8 mouse cellular contexts compared by ENCODE assay signal in the genomic region with DNA sequence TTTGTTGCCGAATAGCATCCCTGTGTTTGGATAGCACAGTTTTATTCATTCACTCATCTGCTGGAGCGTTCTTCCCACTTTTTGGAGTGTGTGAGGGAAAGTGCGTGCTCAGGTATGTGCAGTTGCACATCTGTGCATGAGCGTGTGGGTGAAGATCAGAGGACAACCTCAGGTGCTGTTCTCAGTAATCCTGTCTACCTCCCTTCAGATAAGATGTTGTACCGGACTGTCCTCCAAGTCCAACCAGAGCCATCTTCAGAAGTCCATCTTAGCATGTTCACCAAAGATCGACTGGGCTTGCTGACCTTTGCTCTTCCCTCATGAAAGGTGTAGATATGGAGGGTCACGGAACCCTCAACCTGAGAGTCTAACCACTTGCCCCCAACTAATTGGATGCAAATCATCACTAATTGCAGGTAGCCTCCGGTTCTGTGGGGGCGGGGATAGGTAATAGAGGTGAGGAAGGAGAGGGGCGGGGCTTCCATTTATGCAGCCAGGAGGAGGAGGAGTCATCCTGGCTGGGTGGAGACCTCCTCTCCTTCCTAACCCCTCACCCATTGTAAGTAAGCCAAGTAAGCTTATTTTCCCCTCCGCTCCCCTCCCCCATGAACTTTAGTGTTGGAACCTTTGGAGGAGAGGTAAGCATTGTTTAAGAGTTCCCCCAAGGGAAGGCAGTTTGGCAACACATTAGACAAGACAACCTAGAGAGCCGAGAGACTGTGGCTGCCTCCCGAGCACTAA. TPM values are rescaled to one million over a fixed set of nuclear protein-coding genes. Genes with fewer than 3 reads are reported as not detected.
DNase-seq lines count a peak whose midpoint lies in the region; ATAC-seq and TF ChIP-seq lines count a peak whose summit lies in the region.

No protein-coding gene starts in this region.

- H3K9ac ChIP-seq in kidney, embryonic 14.5 days (ENCODE audit: low read depth, low read length) = peak overlapping the region; percentile 37; the same call in 1 of the 2 replicates
- no peak overlapping the region for H3K9ac ChIP-seq in hindbrain, postnatal 0 days (replicated peaks; ENCODE audit: low read length)
- no peak overlapping the region for H3K9ac ChIP-seq in midbrain, embryonic 15.5 days

- peak overlapping the region; percentile 50 for H3K4me2 ChIP-seq in kidney, embryonic 14.5 days (replicated peaks; ENCODE audit: low read depth, low read length)
- peak overlapping the region; percentile 52 for H3K4me2 ChIP-seq in hindbrain, postnatal 0 days (ENCODE audit: low read depth, low read length)
- H3K4me2 ChIP-seq in midbrain, embryonic 15.5 days = peak overlapping the region; percentile 50

- no peak for TF ChIP-seq CTCF in kidney, adult 2 months (conservative IDR thresholded peaks at IDR 0.05; ENCODE audit: insufficient read depth, insufficient read length, low read depth, low read length)
- no peak for TF ChIP-seq CTCF in hindbrain, postnatal 0 days (IDR thresholded peaks at IDR 0.05; ENCODE audit: low read depth)

- no peak for TF ChIP-seq POLR2A in kidney, adult 2 months (IDR thresholded peaks at IDR 0.05; ENCODE audit: low read depth, low read length)

- peak; percentile 52; the same call in 1 of the 2 replicates for ATAC-seq in kidney, embryonic 14.5 days (ENCODE audit: low FRiP score, low TSS enrichment)
- peak; percentile 32; the same call in 1 of the 2 replicates for ATAC-seq in hindbrain, postnatal 0 days
- peak; percentile 66; the same call in 1 of the 2 replicates for ATAC-seq in midbrain, embryonic 15.5 days (replicated peaks)

- intact Hi-C loops in left cerebral cortex, postnatal 25 days (cut with DNase I) = loop anchor here (10.0 kb wide), 1 partner anchor 386 kb away; a partner anchor contains a TSS

- H3K27ac ChIP-seq in kidney, embryonic 14.5 days (ENCODE audit: low read depth, low read length) = no peak overlapping the region
- no peak overlapping the region for H3K27ac ChIP-seq in kidney, adult 2 months (ENCODE audit: insufficient read depth, low read depth, low read length)
- no peak overlapping the region for H3K27ac ChIP-seq in brown adipose tissue, adult 24 weeks (replicated peaks; ENCODE audit: low read depth, low read length)
- H3K27ac ChIP-seq in hindbrain, postnatal 0 days = no peak overlapping the region
- H3K27ac ChIP-seq in midbrain, embryonic 15.5 days = no peak overlapping the region

- H3K27me3 ChIP-seq in kidney, embryonic 14.5 days (ENCODE audit: control insufficient read depth, insufficient read depth, low read length) = no peaks in the 10 kb centered on the region
- H3K27me3 ChIP-seq in kidney, adult 2 months (replicated peaks; ENCODE audit: control insufficient read depth, insufficient read depth, low read length) = no peaks in the 10 kb centered on the region
- H3K27me3 ChIP-seq in hindbrain, postnatal 0 days (ENCODE audit: insufficient read depth, low read length) = no peaks in the 10 kb centered on the region
- no peaks in the 10 kb centered on the region for H3K27me3 ChIP-seq in midbrain, embryonic 15.5 days (replicated peaks)

- peaks cover 7% of the 10 kb centered on the region for H3K4me1 ChIP-seq in kidney, embryonic 14.5 days (ENCODE audit: control insufficient read depth, insufficient read depth, low read length)
- peaks cover 3% of the 10 kb centered on the region; the same call in 1 of the 2 replicates for H3K4me1 ChIP-seq in kidney, adult 2 months (ENCODE audit: control insufficient read depth, insufficient read depth, low read length)
- no peaks in the 10 kb centered on the region for H3K4me1 ChIP-seq in brown adipose tissue, adult 24 weeks (ENCODE audit: control insufficient read depth, insufficient read depth, insufficient read length, low read length)
- H3K4me1 ChIP-seq in hindbrain, postnatal 0 days (ENCODE audit: insufficient read depth, low read length) = peaks cover 3% of the 10 kb centered on the region; the same call in 1 of the 2 replicates
- H3K4me1 ChIP-seq in midbrain, embryonic 15.5 days = peaks cover 10% of the 10 kb centered on the region

- no peak for DNase-seq in kidney, adult 2 months
- no peak for DNase-seq in hindbrain, postnatal 0 days (ENCODE audit: low spot score)
- DNase-seq in right cerebral cortex, postnatal 4 days = no peak
- no peak for DNase-seq in layer of hippocampus, postnatal 14 days (ENCODE audit: low spot score in 2 of 2)
- DNase-seq in left cerebral cortex, postnatal 25 days (ENCODE audit: low spot score in 2 of 2) = no peak

- WGBS in kidney, embryonic 14.5 days = 18% methylated on average over 13 of the region's 13 CpGs
- 21% methylated on average over 13 of the region's 13 CpGs for WGBS in kidney, adult 2 months
- 33% methylated on average over 13 of the region's 13 CpGs for WGBS in hindbrain, postnatal 0 days
- 34% methylated on average over 13 of the region's 13 CpGs for WGBS in midbrain, embryonic 15.5 days

- H3K36me3 ChIP-seq in kidney, embryonic 14.5 days (ENCODE audit: control insufficient read depth, insufficient read depth, low read length) = no peaks in the 10 kb centered on the region
- no peaks in the 10 kb centered on the region for H3K36me3 ChIP-seq in kidney, adult 2 months (ENCODE audit: control insufficient read depth, insufficient read depth, low read length)
- no peaks in the 10 kb centered on the region for H3K36me3 ChIP-seq in hindbrain, postnatal 0 days (ENCODE audit: insufficient read depth, low read length)
- no peaks in the 10 kb centered on the region for H3K36me3 ChIP-seq in midbrain, embryonic 15.5 days (replicated peaks)

- peak overlapping the region; percentile 35 for H3K4me3 ChIP-seq in kidney, embryonic 14.5 days (ENCODE audit: low read length)
- no peak overlapping the region for H3K4me3 ChIP-seq in kidney, adult 2 months (ENCODE audit: insufficient read depth, low read depth, low read length)
- H3K4me3 ChIP-seq in brown adipose tissue, adult 24 weeks (ENCODE audit: insufficient read depth, low read depth, low read length) = peak overlapping the region; percentile 22; the same call in 1 of the 2 replicates
- H3K4me3 ChIP-seq in hindbrain, postnatal 0 days (ENCODE audit: low read length) = peak overlapping the region; percentile 23
- peak overlapping the region; percentile 31 for H3K4me3 ChIP-seq in midbrain, embryonic 15.5 days

- H3K9me3 ChIP-seq in kidney, embryonic 14.5 days (ENCODE audit: control insufficient read depth, low read length) = peaks cover 5% of the 10 kb centered on the region; the same call in 1 of the 2 replicates
- no peaks in the 10 kb centered on the region for H3K9me3 ChIP-seq in hindbrain, postnatal 0 days (ENCODE audit: low read length)
- H3K9me3 ChIP-seq in midbrain, embryonic 15.5 days = no peaks in the 10 kb centered on the region

RNA-seq across cellular contexts. Expression of a gene that starts 21.9 kb away (rescaled TPM):
- polyA plus RNA-seq in kidney, embryonic 14.5 days (2014; fragmentation: Nextera tagmentation; extraction: Ambion mirVana) = not detected in 2 replicates
- 0.05 TPM in 1 of 2 replicates, not detected in the other for polyA plus RNA-seq in kidney, adult 2 months (2012; rRNA removed)
- polyA plus RNA-seq in brown adipose tissue, adult 24 weeks (2012; ENCODE audit: insufficient read depth, insufficient read length, missing spikeins) = not detected in 2 replicates
- not detected in 2 replicates for total RNA-seq in hindbrain, postnatal 0 days (2014; rRNA removed)
- polyA plus RNA-seq in hindbrain, postnatal 0 days (2015; fragmentation: Nextera tagmentation; extraction: Ambion mirVana) = not detected in 2 replicates
- polyA plus RNA-seq in midbrain, embryonic 15.5 days (2015; fragmentation: Nextera tagmentation; extraction: Ambion mirVana) = not detected in 2 replicates
- not detected for total RNA-seq in layer of hippocampus, postnatal 14 days (2021)
- total RNA-seq in left cerebral cortex, postnatal 25 days (2021) = not detected

RNA-seq across cellular contexts. Expression of a gene that starts 27.8 kb away (rescaled TPM):
- polyA plus RNA-seq in kidney, embryonic 14.5 days (2014; fragmentation: Nextera tagmentation; extraction: Ambion mirVana) = 0.17 and 0.28 TPM in 2 replicates
- polyA plus RNA-seq in kidney, adult 2 months (2012; rRNA removed) = 1.2 and 1.7 TPM in 2 replicates
- 2.8 and 3.4 TPM in 2 replicates for polyA plus RNA-seq in brown adipose tissue, adult 24 weeks (2012; ENCODE audit: insufficient read depth, insufficient read length, missing spikeins)
- total RNA-seq in hindbrain, postnatal 0 days (2014; rRNA removed) = 0.29 and 0.89 TPM in 2 replicates
- 0.44 and 0.45 TPM in 2 replicates for polyA plus RNA-seq in hindbrain, postnatal 0 days (2015; fragmentation: Nextera tagmentation; extraction: Ambion mirVana)
- polyA plus RNA-seq in midbrain, embryonic 15.5 days (2015; fragmentation: Nextera tagmentation; extraction: Ambion mirVana) = 0.36 and 0.74 TPM in 2 replicates
- under 1 TPM; 0.86 to 0.99 TPM for total RNA-seq in layer of hippocampus, postnatal 14 days (2021)
- 1 to 10 TPM; 1.3 to 1.7 TPM for total RNA-seq in left cerebral cortex, postnatal 25 days (2021)

RNA-seq across cellular contexts. Expression of a gene that starts 33.8 kb away (rescaled TPM):
- not detected in 2 replicates for polyA plus RNA-seq in kidney, embryonic 14.5 days (2014; fragmentation: Nextera tagmentation; extraction: Ambion mirVana)
- not detected in 2 replicates for polyA plus RNA-seq in kidney, adult 2 months (2012; rRNA removed)
- polyA plus RNA-seq in brown adipose tissue, adult 24 weeks (2012; ENCODE audit: insufficient read depth, insufficient read length, missing spikeins) = not detected in 2 replicates
- not detected in 2 replicates for total RNA-seq in hindbrain, postnatal 0 days (2014; rRNA removed)
- polyA plus RNA-seq in hindbrain, postnatal 0 days (2015; fragmentation: Nextera tagmentation; extraction: Ambion mirVana) = not detected in 2 replicates
- not detected in 2 replicates for polyA plus RNA-seq in midbrain, embryonic 15.5 days (2015; fragmentation: Nextera tagmentation; extraction: Ambion mirVana)
- total RNA-seq in layer of hippocampus, postnatal 14 days (2021) = not detected
- total RNA-seq in left cerebral cortex, postnatal 25 days (2021) = not detected
